Mouse (Mus musculus): ENCODE measurements at regions not wholly inside any gene's neighbourhood (a gene's known extent, or its start where the extent isn't known, plus 50 kb on each side); places are given as distances from the start of the nearest gene placed in this dataset.
"Not testable (repeated sequence)": the region's sequence is repeated elsewhere in the genome, so short reads cannot be mapped to it uniquely, and the experiment has no call there.

DNA sequence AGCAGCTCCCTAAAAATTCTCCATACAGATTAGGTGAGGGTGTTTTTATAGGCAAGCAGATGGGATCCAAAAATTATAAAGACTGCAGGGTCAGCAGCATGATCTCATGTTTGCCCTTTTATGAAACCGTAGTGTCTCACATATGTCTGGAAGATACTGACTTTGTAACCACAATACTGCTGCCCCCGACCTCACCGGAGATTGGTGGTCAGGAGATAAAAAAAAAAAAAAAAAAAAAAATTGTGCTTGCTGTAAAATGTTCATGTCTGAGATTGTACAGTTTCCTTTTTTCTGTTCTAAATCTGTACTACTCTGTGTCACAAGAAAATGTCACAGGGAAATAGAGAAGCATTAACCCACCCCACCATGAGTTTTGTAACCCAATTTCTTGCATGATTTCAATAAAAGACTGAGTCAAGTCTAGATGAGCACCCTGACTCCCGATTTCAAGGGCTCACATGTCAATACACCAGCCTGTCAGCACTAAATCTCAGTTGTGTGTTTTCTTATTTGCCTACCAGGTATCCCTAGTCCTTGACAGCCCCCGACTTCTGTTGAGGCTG is 169.5 kb upstream of the Ipo5 start:
- DNase-seq (ENCODE audit: low spot score in 2 of 2) = no peak

DNA sequence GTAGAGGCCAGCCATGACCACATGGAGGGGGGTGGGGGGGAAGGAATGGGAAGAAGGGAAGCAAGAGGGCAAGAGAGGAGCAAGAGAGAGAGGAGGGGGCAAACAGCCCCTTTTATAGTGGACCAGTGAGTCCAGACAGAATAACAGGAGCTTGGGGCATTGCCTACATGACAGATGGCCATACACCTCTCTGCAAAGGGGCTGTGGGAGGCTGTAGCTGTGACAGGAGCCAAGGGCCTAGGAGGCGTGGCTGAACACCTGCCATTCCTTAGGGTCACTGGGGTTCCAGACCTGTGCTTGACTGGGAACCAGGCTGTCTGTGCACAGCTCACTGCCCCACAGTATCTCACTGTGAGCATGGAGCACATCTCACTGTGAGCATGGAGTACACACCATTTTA is 157.0 kb upstream of the Ipo5 start:
- DNase-seq (ENCODE audit: low spot score in 2 of 2) = no peak

DNA sequence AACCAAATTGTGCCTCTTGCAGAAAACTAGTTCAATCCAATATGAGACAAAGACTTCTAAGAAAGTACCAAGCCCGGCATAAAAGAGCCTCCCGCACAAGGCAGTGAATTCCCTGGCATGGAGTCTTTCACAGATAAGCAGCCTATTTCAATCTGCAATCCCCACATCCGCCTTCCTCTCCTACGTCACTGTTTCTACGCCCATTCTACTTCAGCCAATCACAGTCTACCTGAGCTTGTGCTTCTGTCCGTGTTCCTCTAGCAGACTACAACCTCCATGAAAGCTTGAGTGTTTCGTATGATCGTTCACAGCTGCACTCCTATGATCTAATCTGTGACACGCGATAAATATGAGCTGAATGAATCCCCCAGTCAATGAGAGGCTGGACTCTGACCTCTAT is 155.6 kb upstream of the Ipo5 start:
- DNase-seq (ENCODE audit: low spot score in 2 of 2) = no peak

DNA sequence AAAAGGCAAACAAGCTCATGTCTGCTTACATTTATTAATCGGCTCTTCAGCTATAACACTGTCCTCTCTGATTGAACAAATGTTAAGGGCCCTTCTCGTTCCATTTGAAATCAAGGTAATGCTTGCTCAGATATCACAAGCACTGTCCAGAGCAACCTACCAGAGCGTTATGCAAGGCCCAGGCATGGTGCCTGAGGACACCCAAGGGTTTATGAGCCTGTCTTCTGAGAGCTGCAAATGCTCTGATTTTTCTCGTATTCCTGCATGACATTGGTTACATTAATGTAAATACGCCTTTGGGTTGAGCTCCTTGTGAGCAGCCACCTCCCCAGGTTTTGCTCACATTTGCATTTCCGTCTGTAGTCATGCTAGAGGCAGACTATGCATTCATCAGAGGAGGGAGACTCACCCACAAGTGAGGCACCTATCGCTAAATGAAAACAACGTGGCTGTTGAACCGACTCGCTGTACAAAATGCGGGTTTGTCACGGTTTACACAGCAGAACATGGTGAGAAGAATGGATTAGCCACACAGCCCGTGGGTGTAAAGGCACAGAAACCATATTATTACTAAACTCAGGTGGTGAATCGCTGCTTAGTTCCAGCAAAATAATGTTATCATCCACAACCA is 152.7 kb upstream of the Ipo5 start:
- DNase-seq (ENCODE audit: low spot score in 2 of 2) = no peak

DNA sequence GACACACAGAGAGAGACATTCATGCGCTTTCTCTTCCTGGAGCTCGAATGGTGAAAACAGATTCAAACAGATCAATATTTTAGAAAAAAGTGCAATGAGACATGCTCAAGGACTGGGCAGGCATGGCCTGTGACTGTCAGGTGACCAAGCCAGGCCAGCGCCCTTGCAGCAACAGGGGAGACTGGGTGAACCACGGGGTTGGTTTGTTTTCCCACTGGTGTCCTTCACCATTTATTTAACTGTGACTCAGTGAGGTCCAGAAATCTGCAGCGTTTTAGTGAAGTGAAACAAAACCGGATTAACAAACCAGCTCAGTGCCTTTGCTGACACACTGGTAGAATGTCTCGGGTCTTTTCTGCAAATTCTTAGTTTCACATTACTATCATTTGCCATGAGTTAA is 148.9 kb upstream of the Ipo5 start:
- DNase-seq (ENCODE audit: low spot score in 2 of 2) = no peak

DNA sequence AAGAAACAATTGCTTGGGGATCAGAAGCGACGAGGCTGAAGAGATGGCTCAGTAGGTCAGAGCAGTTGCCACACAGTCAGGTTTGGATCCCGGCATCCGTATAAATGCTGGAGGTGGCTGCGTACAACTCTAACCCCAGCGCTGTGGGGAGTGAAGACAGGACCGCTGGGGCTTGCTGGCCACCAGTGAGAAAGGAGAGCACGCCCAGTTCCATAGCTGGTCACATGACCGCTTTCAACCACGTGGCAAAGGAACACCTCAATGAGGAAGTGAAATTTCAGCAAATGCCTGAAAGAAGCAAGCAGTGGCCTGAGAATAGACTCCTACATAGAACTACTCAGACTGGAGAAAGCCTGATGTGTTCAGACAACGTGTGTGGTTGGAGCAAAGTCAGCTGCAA is 148.3 kb upstream of the Ipo5 start:
- DNase-seq (ENCODE audit: low spot score in 2 of 2) = no peak

DNA sequence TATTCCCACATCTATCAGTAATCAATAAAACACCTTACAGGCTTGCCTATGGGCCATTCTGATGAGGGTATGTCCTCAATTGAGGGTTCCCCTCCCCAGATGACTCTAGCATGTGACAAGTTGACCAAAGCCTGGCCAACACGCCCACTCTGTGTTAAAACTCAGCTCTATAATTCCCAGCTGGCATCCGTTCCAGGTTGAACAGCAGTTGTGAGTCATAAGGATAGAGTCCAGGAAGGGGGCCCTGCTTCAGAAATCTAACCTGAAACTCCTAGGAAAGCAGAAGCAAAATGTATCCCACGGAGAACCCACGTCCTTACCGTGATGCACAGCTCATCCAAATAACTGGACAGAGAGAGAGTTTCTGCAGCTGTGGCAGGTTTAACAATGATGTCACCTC is 147.2 kb upstream of the Ipo5 start:
- DNase-seq (ENCODE audit: low spot score in 2 of 2) = no peak

DNA sequence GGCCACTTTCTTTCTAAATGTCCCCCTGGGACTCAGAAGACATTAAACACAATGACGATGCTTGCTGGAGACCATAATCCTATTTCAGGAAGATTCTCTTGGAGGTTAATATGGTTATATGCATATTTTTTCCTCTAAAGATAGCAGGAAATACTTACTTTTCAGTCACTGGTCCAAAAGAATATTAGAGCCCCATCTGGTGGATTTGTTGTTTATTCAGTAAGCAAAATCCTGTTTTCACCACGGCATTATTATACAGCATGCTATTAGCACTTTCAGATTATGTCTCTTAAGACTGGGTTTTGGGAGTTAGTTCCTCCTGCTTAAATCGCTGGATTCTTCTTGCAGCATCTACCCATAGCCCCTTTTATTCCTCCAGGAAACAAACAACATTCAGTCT is 146.6 kb upstream of the Ipo5 start:
- DNase-seq (ENCODE audit: low spot score in 2 of 2) = peak in 1 of 2 experiments; percentile 58

DNA sequence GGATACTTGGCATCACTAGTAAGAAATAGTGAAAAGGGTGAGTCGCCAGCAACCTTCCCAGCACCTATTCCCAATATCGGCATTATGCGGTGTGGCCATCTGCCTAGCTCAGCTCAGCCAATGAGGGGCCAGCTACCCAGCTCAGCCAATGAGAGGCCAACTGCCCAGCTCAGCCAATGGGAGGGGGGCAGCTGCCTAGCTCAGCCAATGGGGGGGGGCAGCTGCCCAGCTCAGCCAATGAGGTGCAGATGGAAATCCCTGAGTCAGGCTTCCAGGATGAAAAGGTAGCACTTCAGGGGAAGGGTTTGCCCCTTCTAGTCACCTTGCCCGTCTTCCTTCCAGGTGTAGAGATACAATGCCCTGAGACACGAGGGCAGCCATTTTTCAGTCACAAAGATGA is 144.6 kb upstream of the Ipo5 start:
- DNase-seq (ENCODE audit: low spot score in 2 of 2) = no peak

DNA sequence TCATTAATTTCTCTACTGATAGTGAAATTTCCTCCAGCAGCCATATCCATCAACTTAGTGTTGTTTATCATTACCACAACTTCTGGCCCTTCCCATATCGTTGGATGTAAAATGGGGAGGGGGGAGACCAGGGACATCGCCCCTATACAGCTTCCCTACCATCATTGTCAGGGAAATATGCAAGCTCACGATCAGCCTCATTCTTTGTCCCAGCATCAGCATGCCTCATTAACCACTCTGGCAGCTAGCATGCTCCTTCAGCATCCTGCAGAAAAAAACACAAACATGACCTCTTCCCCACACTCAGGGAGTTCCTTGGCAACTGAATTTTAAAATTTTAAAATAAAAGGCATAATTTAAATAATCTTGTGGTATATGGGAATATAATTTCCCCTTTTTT is 140.4 kb upstream of the Ipo5 start:
- DNase-seq (ENCODE audit: low spot score in 2 of 2) = no peak

DNA sequence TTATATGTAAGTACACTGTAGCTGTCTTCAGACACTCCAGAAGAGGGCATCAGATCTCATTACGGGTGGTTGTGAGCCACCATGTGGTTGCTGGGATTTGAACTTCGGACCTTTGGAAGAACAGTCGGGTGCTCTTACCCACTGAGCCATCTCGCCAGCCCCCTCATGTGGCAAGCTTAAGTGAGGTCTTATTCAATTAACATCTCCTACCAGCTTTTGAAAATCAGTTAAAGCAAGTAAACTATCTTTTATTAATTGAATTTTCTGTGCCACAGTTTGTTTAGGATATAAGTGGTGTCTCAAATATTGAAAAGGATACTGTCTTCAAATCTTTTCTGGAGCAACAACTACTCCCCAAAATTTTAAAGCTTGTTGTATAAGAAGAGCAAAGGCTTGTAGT is 138.0 kb upstream of the Ipo5 start:
- DNase-seq (ENCODE audit: low spot score in 2 of 2) = not testable (repeated sequence)

DNA sequence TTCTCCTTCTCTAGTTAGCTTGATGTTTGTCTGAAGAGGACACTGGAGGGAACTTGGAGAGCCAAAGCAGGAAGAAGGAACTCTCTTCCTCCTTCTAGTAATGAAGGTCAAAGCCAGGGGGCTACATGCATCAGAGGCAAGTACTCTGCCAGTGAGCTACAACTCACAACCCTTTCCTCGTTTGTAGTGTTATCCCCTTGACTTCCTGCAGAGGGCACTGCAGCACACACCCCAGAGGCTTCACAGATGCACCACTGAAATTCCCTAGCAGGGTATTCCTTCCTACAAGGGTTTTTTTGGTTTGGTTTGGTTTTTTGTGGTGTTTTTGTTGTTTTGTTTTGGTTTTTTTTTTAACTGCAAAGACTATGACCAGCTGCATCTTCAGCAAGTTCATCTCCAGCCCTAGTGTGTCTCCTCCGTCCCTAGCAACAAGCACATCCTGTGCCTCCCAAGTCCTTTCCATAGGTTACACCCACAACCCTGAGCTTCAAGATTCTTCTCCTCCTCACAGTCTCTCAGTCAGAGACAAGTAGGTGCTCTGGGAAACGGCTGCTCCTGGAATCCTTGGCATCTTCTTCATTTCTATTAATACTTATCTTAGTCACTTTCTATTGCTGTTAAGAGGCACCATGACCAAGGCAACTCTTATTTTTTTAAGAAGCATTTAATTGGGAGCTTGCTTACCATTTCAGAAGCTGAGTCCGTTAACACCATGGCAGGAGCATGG is 119.0 kb upstream of the Ipo5 start:
- DNase-seq (ENCODE audit: low spot score in 2 of 2) = no peak

DNA sequence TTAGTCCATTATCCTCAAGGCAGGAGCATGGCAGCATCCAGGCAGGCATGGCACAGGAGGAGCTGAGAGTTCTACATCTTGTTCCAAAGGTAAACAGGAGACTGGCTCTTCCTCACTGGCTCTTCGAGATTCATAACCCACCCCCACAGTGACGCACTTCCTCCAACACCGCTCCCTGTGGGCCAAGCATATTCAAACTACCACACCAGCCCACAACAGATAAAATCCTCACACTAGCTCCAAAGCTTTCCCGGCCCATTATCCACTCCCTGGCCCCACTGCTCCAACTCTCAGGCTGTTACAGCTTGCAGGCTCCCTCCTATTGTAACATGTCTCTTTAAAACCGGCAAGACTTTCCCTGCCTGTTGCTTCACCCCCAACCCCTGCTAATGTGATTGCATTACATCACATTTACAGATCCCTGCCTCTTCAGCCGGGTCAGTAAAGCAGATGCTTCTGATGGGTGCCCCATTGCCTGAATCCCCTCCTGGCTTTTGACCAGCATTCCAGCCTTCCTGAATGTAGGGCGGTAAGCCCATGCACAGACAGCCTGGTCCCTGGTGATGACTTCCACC is 113.0 kb upstream of the Ipo5 start:
- no peak for DNase-seq (ENCODE audit: low spot score in 2 of 2)

DNA sequence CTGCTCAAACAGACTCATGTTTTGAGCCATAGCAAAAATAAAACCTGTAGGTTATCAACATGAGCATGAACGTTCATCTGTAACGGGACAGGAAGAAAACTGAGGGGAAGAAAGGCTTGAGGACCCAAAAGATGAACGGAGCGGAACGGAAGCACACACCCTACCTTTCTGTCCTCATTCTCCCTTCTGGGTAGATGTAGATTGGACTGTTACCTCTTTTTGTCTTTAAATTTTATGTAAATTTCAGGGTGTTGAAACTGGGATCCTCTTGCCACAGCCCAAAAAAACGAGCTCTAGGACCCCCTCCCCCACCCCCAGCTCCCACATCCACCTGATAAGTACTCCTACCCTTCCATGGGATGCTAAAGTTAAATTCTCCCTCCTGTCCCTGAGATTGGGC is 107.8 kb upstream of the Ipo5 start:
- no peak for DNase-seq (ENCODE audit: low spot score in 2 of 2)

DNA sequence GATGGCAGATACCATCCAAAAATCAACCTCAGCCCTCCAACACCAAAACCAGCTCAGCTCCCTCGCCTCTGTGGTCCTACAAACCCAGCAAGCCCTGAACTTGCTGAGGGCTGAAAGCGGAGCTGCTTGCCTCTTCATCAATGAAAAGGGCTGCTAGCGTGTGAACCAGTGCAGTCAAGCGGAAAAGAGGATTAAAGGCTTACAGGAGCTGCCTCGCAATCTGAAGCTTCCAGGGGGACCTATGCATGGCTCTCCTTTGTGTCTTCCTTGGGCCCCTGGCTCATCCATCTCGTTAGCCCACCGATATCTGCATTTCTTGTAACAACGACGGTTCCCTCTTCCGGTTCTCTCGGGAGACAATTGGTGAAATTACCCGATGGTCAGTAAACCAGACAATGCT is 107.3 kb upstream of the Ipo5 start:
- no peak for DNase-seq (ENCODE audit: low spot score in 2 of 2)

DNA sequence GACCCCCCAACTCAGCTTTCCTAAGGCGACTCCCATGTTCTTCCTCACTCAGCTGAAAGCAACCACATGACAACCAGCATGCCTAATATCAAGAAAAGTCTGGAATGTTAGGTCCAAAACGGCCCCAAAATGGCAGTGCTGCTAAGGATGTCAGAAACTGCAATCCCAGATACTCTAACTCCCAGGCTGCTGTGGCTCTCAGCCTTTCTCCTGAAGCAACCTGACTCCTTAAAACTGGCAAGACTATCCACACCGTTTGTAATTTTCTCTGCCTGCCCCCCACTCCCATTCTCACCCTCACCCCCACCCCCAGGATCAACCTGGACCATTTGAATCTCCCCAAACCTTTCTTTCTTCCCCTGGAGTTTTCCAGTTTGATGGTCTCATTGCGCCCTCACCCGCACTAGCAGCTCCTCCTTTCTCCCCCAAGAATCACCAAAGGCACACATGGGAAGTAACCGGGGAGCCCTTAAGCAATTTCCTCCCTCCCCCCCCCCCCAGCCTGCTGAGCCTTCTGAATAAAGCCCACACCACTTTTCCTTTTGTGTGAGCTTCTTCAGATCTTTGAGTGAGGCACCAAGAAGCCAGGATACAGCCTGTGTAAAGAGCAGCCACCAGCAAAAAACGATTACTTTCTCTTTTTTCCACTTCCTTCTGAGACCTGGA is 106.7 kb upstream of the Ipo5 start:
- DNase-seq (ENCODE audit: low spot score in 2 of 2) = no peak

DNA sequence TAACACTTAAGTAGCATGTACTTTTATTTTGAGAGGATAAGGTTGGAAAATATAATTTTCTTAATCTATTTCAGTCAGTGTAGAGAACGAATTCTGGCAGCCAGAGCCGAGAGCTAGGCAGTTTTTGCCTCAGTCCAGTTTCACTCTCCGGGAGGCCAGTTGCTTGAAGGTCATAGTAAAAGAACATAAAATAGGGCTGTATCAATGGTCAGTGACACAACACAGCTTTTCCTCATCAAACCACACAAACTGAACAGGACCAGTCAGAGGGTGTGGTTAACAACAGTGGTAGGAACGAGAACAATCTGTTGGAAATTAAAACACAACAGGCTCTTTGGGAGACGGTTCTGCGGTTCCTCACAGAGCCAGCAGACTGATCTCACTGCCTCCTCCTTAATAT is 105.9 kb upstream of the Ipo5 start:
- no peak for DNase-seq (ENCODE audit: low spot score in 2 of 2)

DNA sequence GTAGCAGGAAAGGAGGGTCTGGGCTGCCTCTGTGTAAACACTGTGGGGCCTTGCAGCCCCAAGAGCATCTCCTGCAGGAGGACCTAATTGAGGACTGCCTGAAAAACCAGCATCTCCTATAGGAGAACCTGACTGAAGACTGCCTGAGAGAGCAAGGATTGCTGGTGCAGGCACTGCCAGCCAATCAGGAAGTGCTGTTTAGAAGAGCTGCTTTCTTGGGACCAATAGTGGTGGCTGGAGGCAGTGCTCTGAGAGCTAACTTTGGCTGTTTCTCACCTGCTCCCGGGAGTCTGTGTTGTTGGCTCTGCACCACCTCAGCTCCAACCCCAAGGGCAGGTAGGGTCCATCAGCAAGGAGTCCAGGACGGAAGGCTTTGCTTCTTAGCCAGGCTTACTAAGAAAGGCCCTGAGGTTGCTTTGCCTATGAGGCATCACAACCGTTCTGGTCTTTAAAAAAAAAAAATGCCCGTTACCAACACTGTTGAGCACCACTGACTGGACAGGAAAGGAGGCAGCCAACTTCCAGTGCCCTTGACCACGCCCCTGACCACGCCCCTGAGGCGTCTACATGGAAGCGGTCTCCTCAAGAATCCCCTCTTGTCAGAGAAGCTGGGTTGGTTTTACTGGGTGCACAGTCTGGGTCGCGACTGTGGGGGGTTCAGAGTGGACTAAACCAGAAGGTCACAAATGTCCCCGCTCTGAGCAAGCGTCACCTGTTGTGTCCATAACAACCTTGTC is 105.0 kb upstream of the Ipo5 start:
- DNase-seq (ENCODE audit: low spot score in 2 of 2) = not testable (repeated sequence)

DNA sequence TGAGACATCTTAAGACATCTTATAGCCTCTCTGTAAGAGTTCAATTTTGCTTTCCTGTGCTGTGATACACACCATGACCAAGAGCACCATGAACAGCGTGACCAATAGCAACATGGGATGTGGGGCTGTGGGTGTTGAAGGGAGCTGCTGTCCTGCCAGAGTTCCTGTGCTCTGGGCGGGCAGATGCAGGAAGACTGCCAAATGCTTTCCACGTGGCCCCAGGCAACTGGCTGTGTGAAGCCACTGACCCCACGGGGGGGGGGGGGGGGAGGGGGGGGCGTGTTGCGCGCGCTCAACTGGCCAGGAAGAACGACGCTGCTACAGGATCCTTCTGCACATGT is 104.5 kb upstream of the Ipo5 start:
- DNase-seq (ENCODE audit: low spot score in 2 of 2) = no peak

DNA sequence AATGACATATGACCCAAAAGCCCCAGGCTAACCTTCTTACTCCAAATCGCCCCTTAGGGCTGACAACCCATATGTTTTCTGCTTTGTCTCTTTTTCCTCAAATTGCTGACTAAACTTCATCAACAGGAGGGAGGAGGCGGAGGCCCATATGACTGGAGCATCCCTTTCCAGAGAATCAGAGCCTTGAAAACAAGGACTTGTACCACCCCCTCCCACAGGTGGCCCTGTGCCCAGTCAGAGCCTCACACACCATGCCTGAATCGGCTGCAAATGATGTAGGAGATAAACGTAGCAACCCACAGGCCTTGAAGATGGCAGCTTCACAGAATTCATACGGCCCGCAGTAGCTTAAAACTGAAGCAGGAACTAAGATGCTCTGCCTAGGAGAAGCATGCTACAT is 101.7 kb upstream of the Ipo5 start:
- peak; percentile 64 to 86 for DNase-seq (ENCODE audit: low spot score in 2 of 2)

DNA sequence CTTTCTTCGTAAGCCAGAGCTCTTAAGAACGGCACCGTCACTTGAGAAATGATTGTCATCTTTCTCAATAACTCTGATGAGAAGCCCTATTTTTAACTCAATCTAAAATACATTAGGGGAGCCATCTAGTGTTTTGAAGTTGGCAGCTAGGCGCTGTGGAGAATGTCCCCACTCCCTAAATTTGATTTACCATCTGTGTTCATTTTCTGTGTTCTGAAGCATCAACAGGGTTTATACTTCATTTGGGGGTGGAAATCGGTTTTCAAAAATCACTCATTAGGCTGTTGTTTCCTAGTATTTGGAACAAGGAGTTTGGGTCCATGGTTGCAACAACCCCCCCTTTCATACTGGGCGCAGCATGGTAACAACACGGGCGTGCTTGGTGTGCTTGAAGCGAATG is 97.1 kb upstream of the Ipo5 start:
- DNase-seq (ENCODE audit: low spot score in 2 of 2) = peak in 1 of 2 experiments; percentile 55

Data from layer of hippocampus, postnatal 14 days (tissue).